ENCODE assay signal across 9 mouse cellular contexts in the genomic region with DNA sequence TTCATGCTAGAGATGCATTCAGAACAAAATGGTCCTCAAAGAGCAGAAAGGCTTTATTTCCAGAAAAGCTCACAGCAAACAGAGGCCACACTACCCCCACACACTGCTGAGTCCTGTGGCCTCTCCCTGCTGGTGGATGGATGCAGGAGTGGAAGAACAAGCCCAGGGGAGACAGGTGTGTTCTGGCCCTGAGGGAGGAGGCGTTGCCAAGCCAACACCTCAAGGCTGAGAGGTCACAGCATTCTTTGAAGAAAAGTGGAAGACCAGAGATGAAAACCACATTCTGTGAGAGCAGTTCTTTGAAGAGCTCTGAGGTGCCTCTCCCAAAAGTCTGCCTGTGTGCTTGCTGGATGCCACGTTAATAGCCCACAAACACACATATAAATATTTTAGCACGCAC.
DNase-seq lines count a peak whose midpoint lies in the region; ATAC-seq and TF ChIP-seq lines count a peak whose summit lies in the region.
"Had no signal": no experiment of that assay in that cellular context is flagged by ENCODE, and none has a peak within 500 bp of the region (broad histone marks: within the 10 kb centered on the region; RNA-seq: fewer than 3 reads in every experiment).

No protein-coding gene starts in this region.

- no peak for TF ChIP-seq EP300 in liver, postnatal 0 days (IDR thresholded peaks at IDR 0.05; ENCODE audit: low read depth)

- TF ChIP-seq CTCF in liver, postnatal 0 days (IDR thresholded peaks at IDR 0.05; ENCODE audit: low read depth), result no peak

- H3K27me3 ChIP-seq in liver, embryonic 11.5 days (replicated peaks; ENCODE audit: control insufficient read depth, insufficient read depth, low read length), result no peaks in the 10 kb centered on the region; the same call in 1 of the 2 replicates
- H3K27me3 ChIP-seq in liver, postnatal 0 days (ENCODE audit: insufficient read depth, low read length), result no peaks in the 10 kb centered on the region
- H3K27me3 ChIP-seq in forebrain, embryonic 13.5 days, result no peaks in the 10 kb centered on the region
- H3K27me3 ChIP-seq in neural tube, embryonic 13.5 days, result no peaks in the 10 kb centered on the region

- H3K9ac ChIP-seq in liver, embryonic 11.5 days (ENCODE audit: low read depth, low read length), result no peak overlapping the region
- H3K9ac ChIP-seq in liver, postnatal 0 days (replicated peaks), result no peak overlapping the region
- H3K9ac ChIP-seq in forebrain, embryonic 13.5 days, result no peak overlapping the region
- H3K9ac ChIP-seq in neural tube, embryonic 13.5 days, result no peak overlapping the region

- H3K4me2 ChIP-seq in liver, embryonic 11.5 days, result 0 out of 2 replicates have a peak overlapping the region, but pooled peaks have one; percentile 52
- H3K4me2 ChIP-seq in liver, postnatal 0 days (ENCODE audit: low read depth, low read length), result no peak overlapping the region
- peak overlapping the region; percentile 53 for H3K4me2 ChIP-seq in forebrain, embryonic 13.5 days
- peak overlapping the region; percentile 55; the same call in 1 of the 2 replicates for H3K4me2 ChIP-seq in neural tube, embryonic 13.5 days

- peaks cover 23% of the 10 kb centered on the region for H3K4me1 ChIP-seq in liver, embryonic 11.5 days (replicated peaks; ENCODE audit: control insufficient read depth, insufficient read depth, low read length)
- peaks cover 26% of the 10 kb centered on the region for H3K4me1 ChIP-seq in liver, postnatal 0 days (ENCODE audit: insufficient read depth)
- H3K4me1 ChIP-seq in forebrain, embryonic 13.5 days, result peaks cover 33% of the 10 kb centered on the region
- H3K4me1 ChIP-seq in neural tube, embryonic 13.5 days (replicated peaks), result peaks cover 25% of the 10 kb centered on the region

- ATAC-seq in liver, embryonic 11.5 days (replicated peaks; ENCODE audit: low FRiP score), result no peak
- ATAC-seq in liver, postnatal 0 days, result no peak
- no peak for ATAC-seq in forebrain, embryonic 13.5 days
- no peak for ATAC-seq in neural tube, embryonic 13.5 days (ENCODE audit: low read depth)

- no peaks in the 10 kb centered on the region for H3K36me3 ChIP-seq in liver, embryonic 11.5 days (ENCODE audit: control insufficient read depth, insufficient read depth, low read length)
- peaks cover 11% of the 10 kb centered on the region for H3K36me3 ChIP-seq in liver, postnatal 0 days (replicated peaks; ENCODE audit: insufficient read depth, low read length)
- H3K36me3 ChIP-seq in forebrain, embryonic 13.5 days (ENCODE audit: poor library complexity, severe bottlenecking), result no peaks in the 10 kb centered on the region
- no peaks in the 10 kb centered on the region for H3K36me3 ChIP-seq in neural tube, embryonic 13.5 days

- WGBS in liver, embryonic 11.5 days, result 64% methylated on average over 3 of the region's 3 CpGs
- 66% methylated on average over 3 of the region's 3 CpGs for WGBS in liver, postnatal 0 days (ENCODE audit: insufficient replicate concordance)
- WGBS in forebrain, embryonic 13.5 days, result 10% methylated on average over 3 of the region's 3 CpGs
- 26% methylated on average over 3 of the region's 3 CpGs for WGBS in neural tube, embryonic 13.5 days

- H3K4me3 ChIP-seq in liver, embryonic 11.5 days (ENCODE audit: low read depth, low read length), result no peak overlapping the region
- H3K4me3 ChIP-seq in liver, postnatal 0 days (ENCODE audit: low read depth, low read length), result no peak overlapping the region
- no peak overlapping the region for H3K4me3 ChIP-seq in forebrain, embryonic 13.5 days
- no peak overlapping the region for H3K4me3 ChIP-seq in neural tube, embryonic 13.5 days

- no peaks in the 10 kb centered on the region for H3K9me3 ChIP-seq in liver, embryonic 11.5 days (ENCODE audit: control insufficient read depth, low read length)
- H3K9me3 ChIP-seq in liver, postnatal 0 days (ENCODE audit: low read length), result no peaks in the 10 kb centered on the region
- no peaks in the 10 kb centered on the region for H3K9me3 ChIP-seq in forebrain, embryonic 13.5 days (replicated peaks)
- no peaks in the 10 kb centered on the region for H3K9me3 ChIP-seq in neural tube, embryonic 13.5 days

- H3K27ac ChIP-seq in liver, embryonic 11.5 days (ENCODE audit: low read depth, low read length), result no peak overlapping the region
- no peak overlapping the region for H3K27ac ChIP-seq in liver, postnatal 0 days (ENCODE audit: low read depth)
- peak overlapping the region; percentile 80 for H3K27ac ChIP-seq in forebrain, embryonic 13.5 days
- no peak overlapping the region for H3K27ac ChIP-seq in neural tube, embryonic 13.5 days (replicated peaks)

- DNase-seq in embryo, embryonic 9.5 days (ENCODE audit: extremely low spot score), result peak; percentile 18
- DNase-seq in embryo, embryonic 10 days (ENCODE audit: low spot score), result no peak
- no peak for DNase-seq in liver, embryonic 11.5 days (ENCODE audit: low spot score)
- no peak for DNase-seq in liver, postnatal 0 days
- DNase-seq in right cerebral cortex, postnatal 25 days, result no peak
- DNase-seq in right cerebral cortex, postnatal 4 days, result no peak
- DNase-seq: cerebellum, postnatal 14 days had no signal
